Mouse (Mus musculus) E14TG2a.4 (cell line): Measurements from ENCODE around the gene Smim23.

ENCODE experiments used
- CTCF ChIP-seq: conservative IDR thresholded peaks from 2 replicates; pipeline ENCODE4 v1.5.1; 2014; ENCODE audit warnings: low read length
- NANOG ChIP-seq: IDR thresholded peaks from 2 replicates; pipeline ENCODE4 v1.6.1; 2014; ENCODE audit warnings: borderline replicate concordance, low read length, mixed read lengths
- POU5F1 ChIP-seq: IDR thresholded peaks from 2 replicates; pipeline ENCODE4 v1.6.1; 2014; ENCODE audit warnings: low read length, borderline replicate concordance

DNA sequence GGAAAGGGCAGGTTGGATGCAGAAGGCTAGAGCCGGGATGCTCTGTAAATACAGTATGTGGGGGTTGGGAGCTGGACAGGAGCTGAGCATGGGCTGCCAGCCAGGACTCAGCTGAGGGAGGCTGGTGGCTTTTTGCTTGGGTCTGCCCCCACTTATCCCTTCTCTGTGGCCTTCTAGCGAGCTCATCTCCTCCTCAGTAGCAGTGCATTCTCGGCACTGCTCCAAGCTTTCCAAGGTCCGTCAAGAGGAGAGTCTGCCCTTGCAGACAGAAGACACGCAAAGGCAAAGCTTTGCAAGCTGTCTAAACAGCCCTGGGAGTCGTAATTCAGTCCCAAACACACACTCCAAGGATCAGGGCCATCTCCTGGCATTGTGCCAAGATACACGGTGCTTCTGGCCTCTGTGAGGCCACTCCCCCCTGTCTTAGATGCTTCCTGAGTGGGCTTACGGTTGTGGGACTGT lies 33.0 kb upstream of the Smim23 start:
- TF ChIP-seq CTCF (no peak), NANOG (no peak), POU5F1 (no peak)
